Mouse (Mus musculus) lung, adult 18-20 months (tissue): ENCODE data around the gene Dok5.

Source experiments
- DNase-seq, 2 experiments: peaks; one replicate each; pipeline ENCODE4 v3.0.0; 2022; ENCODE audit warnings: mixed read lengths in 2 of 2

The Dok5 gene

DNA sequence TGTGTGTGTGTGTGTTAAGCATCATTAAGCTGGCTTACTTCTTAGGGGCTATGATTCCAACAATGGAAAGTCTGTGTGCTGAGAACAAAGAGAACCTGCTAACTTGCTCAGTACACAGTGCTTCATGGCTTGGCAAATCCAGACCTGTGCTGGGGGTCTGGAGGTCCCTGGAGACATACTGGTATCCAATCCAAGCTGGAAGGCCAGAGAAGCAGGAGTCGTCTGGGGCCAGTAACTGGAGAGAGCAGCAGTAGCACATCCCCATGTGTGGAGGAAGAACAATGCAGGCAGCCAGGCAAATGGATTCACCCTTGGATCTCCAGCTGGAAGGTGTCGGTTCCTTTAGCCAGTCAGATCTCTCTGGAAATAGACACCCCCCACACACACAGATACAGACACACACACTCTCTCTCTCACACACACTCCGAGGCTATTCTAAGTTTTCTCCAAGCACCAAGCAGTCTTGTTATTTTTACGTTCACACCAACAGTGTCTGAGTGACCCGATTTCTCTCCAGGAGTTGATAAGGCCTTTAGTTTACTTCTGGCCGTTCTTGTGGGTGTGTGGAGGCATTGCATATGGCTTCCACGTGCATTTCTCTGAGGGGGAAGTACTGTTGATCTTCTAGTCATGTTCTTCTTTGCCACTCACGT lies 8.2 kb downstream of the Dok5 start:
- no peak for DNase-seq

DNA sequence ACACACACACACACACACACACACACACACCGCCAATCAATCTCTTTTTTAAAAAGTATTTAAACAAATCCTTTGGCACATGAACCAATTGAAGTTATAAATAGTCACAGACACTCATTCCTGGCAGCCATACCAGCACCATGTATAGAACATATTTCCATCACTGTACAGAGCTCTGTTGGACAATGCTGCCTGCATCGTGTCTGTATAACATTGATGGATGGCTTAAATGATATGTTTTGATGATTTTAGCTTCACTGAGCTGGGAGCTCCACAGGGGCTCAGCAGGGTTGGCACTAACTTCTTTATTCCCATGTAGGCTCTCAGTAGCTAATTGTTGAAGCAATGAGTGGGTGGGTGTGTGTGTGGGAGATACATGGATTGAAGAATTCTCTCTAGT lies 11.9 kb downstream of the Dok5 start:
- no peak for DNase-seq

DNA sequence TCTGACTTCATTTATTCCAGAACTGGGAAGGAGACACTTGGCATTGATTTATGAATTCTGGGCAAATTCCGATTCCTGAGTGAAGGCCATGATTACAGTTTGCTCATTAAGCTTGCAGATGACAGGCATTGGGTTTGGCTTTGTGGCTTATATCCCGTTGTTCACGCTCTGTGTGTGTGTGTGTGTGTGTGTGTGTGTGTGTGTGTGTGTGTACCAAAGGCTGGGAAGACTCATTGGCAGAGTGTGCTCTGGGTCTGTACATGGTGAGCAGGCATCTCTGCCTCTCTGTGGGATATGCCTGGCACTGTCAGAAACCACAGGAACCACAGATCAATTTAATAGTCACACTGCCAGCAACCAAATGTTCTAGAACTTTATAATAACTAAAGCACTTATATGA lies 17.3 kb downstream of the Dok5 start:
- no peak for DNase-seq

DNA sequence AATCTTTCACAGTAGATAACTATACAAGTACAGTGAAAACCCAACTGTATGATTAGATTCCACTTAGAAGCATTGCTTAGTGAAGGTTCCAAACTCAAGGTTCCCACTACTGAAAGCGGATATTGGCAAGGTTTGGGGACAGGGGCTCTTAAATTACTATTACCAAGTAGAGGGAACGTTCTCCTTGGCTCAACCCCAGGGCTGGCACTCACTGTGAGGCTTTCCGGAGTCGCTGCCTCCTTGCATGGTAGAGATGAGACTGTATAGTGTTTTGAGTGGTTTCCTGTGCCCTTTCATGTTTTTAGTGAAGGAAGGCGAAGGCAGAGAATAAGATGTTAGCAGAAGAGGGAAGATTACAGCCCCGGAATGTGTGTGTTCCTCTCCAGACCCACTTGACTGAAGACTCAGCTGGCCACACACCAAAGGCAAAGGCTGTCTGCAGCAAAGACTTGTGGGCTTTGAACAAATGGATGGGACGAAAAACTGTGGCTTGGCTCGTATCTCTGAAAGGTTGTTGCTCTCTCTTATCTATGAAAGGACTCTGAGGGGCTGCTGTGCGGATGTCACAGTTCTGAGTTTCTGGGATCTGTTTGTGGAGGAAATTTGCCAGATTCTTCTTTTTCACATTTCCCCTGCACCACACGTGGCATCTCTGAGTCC lies 20.7 kb downstream of the Dok5 start:
- DNase-seq = no peak

DNA sequence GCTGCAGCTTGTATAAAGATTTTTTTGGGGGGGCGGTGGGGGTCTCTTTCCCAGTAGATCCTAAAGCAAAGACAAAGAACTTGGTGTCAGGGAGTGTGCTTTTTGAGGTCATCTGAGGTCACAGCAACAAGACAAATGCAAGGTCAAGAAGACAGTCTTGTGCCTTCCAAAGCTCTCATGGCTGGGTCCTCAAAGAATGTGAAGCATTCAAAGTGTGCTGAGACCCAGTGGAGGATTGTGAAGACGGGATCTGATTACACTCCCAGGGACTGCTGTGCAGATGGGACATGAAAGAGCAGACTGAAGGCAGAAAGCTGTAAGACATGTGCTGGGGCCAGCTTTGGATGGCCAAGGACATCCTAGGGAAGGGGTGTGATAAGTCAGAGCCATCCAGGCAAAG lies 24.2 kb downstream of the Dok5 start:
- no peak for DNase-seq

DNA sequence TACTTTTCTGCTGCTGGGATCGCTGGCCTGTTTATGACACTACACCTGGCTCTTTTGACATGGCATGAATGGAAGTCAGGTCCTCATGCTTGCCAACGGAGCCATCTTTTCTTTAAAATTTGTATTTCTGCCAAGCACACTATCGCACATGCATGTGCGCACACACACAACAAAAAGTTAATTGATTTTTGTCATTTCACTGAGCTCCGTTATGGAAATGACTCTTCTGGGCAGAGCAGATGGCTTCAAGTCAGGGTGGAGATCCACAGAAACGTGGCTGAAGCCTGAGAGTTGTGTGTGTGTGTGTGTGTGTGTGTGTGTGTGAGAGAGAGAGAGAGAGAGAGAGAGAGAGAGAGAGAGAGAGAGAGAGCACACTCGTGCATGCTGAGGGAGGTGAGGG lies 25.1 kb downstream of the Dok5 start:
- DNase-seq = no peak

DNA sequence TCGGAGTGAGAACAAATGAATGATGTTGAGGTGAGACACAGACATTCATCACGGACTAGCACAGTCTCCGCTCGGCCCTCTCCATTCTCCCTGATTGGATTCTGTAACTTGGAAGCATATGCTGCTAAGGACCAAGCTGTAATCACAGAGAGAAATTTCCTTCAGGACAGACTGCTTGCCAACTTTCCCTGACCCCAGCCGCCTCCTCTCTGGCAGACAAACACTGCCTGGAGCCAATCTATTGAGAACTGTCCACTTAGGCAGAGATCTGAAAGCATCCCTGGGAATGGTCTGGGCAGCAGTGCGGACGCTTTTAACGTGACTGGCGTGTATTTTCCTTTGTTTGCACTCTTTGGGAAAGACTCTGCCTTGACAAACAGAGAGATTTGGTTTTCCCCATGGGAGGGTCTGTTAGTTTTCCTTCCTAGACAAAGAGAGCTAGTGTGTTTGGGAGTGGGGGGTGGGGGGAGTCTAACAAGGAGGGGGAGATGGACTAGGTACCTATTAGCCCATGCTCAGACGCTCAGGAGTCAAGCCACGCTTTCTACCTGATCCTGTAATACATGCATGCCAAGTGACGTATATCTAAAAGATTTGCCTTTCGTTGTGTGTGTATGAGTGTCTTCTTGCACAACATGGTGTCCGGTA lies 25.7 kb downstream of the Dok5 start:
- no peak for DNase-seq

DNA sequence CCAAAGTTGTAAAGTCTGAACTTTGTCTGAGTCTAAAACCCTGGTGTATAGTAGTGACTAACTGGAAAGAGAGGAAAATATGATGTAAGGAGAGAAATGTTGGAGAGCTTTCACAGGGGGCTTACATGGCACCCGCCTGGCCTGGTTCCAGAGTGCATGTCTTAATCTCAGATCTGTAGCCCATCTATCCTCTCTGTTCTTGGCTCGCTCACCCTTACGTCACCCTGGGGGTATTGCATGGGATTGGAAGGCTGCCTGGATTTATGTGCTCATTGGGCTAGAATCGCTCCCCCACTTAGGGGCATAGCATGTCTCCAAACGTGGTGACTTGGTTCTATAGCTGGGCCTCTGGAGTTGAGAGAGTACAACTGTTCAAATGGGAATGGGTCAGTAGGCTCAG lies 26.6 kb downstream of the Dok5 start:
- peak; percentile 3 for DNase-seq

DNA sequence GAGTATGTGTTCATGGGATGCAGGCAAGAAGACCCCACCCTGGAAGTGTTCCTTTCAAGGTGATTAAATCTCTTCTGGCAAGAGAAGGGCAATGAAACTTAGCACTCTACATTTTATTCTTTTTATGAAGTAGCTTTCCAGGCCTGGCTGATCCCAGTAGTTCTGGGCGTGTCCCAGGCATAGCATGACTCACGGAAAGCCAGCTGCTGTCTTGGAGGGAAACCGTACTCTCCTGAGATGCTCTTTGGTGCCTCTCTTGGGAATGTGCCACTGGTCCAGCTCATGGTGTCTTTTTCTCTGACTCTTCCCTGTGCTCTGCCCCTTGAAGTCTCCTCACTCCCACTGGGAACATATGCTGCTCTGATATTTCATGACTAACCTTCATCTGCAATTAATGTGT lies 33.1 kb downstream of the Dok5 start:
- DNase-seq = no peak

DNA sequence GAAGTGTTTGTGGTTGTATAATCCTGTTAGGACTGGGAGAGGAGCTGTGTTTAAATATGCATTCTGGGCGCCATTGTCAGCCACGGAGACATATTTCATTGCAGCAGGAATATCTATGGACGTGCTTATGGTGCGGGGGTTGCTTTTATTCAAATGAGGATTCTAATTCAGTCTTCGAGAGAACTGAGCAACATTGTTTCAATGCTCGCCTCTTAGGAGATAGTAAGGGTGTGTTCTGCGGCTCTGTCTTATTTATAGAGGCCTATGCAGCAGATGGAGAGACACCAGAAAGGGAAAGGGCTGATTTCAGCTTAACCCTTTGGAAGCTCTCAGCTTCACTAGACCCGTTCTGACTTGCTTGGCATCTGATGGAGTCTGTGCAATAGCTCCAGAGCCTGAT lies 35.6 kb downstream of the Dok5 start:
- DNase-seq = no peak

DNA sequence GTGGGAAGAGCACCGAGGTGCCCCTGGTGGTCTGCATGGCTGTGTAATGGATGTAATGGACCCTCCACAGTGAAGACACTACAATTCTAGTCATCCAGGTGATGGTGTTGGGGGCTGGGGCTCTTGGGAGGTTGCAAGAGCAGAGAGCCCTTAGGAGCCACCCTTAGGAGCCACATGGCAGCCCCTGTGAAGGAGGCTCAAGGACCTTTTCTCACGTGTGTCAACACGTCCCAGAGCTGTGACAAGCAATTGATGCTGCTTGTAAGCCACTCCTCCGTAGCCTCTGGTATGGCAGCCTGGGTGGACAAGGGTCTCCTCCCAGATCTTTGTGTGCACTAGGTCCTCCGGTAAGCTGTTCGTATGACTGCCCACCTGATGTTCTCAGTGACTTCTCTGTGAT lies 37.1 kb downstream of the Dok5 start:
- peak in 1 of 2 experiments; percentile 1 for DNase-seq

DNA sequence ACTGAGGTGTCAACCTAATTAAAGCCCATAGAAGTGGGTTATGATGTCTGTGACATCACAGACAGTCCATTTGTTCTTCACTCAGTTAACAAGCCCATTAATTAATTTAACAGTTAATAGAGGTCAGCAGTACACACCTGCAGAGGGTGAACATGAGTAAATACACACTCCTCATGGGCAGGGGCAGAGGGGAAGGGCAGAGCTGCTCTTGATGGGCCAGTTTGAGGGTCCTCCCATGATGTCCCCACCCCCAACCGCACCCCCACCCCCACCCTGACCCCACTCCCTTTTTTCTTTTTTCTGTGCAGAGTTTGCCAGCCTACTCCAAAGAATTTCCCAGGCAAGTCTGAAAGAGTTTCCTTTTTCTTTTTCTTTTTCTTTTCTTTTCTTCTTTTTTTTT lies 39.9 kb downstream of the Dok5 start:
- DNase-seq = no peak

DNA sequence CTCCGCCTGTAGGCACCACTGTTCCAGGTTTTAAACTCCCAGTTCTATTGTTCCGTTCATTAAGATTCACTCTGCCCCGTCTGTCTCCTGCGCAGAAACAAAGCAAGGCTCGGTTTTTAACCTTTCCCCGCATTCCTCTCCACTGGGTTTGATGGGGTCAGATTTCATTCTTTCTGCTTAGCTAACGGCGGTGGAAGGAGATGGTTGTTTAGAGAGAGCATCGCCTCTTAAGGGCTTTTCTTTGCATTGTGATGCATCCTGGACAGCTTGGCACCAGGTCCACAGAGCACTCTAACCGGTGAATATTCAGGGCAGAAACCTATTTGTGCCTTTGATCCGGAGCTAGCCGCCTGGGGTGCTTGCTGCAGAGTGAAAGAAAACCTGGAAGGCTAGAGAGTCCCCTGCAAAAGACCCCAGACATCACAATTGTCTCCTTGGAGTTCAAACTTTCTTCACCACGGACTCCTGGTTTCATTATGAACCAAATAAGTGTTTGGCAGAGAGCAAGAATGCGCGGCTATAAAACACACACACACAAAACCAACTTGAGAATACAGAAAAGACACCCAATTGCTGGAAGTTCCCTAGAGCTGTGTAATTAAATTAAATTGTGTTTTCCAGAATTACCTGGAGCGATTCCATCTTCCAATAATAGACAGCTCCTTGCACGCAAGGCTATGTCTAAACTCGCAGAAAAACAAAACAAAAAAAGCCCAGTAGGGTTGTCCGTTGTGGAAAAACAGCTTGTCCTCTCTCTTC lies 40.7 kb downstream of the Dok5 start:
- no peak for DNase-seq

DNA sequence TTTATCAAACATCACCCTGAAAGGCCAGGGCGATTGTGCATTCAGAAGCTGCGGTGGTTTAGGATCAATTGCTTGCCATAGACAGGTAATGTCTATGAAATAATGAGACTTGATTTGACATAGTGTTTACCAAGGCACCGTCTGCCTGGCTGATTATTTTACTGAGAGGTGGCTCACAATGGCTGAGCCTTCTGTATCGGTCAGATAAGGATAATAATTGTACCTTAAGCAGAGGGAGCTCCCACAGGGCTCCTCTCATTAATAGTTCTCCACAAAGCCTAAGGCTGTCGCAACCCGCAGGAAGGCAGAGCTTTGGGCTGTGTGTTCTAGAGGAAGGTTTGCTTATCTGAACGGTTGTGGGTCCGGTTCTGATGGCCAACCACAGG lies 41.3 kb downstream of the Dok5 start:
- DNase-seq = no peak

DNA sequence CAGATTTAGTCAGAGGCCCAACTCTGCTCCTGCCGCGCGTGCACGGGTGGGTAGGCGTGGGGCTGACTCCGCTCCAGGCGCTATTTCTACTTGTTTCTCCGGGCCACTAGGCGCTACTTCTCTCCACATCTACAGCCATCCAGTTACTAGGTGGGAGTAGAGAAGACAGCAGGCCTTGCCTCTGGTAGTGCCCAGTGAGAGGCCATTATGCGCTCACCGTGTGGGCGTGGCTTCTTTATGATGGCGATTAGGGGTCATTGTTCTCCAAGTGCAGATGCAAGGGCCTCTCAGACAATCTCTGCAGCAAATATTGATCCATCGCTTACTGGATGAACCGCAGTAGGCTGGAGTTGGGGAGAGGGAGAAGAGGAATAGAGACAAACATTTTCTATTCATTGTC lies 44.0 kb downstream of the Dok5 start:
- no peak for DNase-seq

DNA sequence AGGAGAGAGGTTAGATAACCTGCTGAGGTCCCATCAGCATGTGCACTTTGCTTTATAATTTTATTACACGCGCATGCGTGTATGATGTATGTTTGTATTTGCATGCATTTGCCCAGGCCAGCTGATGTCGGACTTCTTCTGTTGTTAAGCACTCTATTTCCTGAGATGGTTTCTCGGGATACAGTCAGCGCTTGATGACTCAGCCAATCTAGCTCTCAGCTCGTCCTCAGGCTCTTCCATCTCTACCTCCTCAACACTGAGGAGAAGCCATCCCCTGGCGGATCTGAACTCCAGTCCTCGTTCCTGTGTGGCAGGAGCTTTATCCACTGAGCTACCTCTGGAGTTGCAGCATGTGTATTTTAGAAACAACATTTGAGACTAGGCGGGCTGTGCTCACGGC lies 44.5 kb downstream of the Dok5 start:
- DNase-seq = no peak

DNA sequence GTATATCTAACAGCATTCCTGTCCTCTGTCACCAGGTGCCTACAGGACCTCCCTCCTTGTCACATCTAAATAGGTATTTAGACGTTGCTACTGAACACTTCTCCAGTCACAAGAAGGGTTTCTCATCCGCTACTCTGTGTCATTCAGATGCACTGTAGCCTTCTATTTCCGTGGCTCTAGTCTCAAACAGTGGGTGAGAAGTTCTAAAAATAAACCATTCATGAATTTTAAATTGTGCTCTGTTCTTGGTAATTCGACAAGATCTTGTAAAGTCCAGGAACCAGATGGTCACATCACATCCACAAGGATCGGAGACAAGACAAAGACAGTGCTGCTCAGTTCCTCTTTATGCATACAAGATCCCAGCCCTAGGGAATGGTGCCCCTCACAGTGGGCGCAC lies 46.0 kb downstream of the Dok5 start:
- no peak for DNase-seq

DNA sequence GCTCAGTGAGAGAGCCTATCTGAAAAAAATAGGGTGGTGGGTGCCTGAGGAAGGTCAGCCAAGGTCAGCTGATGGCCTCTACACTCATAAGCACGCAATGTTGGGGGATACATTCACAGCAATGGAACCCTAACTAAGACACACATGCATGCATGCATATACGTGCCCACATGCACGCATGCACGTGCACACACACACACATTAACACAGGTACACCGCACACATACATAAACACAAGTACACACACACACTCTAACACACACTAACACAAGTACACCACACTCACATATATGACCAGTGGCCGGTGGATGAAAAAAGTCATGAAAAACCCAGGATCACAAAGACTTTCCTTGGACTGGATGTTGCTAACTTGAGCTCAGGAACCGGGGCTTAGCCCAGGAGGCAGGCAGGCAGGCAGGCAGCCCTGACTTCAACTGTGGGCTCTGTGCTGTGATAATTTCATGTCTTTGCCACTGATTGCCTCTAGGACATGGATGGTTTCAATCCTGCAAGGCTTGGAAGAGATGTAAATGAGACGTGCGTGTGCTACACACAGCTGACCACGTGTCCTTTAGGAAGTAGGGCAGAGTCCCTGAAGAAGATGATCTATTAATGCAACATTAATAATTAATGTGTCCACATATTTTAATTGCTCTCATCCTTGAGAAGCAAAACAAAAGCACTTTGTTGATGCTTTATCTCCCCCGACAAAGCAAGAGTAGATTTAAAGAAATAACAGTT lies 48.6 kb downstream of the Dok5 start:
- DNase-seq = no peak

DNA sequence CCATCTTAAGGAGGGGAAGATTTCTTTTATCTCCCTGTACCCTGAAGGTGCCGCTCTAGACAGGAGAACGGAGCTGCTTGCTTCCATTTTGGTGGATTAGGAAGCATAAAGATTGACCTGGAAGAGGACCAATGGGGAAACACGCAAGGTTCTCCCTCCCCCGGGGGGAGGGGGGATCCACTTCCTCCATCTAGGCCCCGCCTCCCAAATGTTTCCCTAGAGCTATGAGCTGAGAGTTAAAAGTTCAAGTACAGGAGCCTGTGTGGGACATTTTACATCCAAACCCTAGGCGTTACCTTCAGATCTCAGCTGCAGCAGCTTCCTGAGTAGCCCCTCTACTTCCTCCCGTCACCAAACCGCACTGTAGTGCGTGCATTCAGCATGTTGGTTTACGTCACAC lies 56.5 kb downstream of the Dok5 start:
- DNase-seq = no peak

DNA sequence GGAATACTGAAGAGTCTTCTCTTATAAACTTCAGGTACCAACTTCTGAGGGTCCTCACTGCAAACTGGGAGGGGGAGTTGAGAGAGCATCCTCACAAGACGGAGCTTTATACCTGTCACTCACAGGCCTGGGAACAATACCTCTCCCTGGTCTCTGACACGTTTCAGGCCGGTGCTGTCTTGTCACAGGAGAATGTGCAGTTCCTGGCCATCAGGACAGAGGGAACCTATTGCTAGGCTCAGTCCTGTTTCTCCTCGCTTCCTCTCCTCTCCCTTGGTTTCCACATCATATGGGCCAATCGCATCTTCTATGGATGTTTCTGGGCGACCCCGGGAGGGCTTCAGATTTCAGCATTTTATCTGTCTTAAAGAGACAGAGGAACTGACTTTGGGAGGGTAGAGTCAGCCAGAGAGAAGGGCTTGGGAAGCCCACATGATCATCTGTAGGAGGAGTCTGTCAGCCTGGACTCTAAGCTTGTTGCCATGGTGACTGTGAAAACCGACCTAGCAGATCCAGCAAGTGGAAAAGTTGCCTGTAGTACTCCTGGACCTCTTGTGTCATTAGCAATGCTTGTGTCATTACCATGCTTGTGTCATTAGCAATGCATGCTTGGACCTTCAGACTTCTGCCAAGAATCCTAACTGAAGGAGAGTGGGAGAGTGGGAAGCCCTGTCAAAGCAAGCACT lies 59.9 kb downstream of the Dok5 start:
- no peak for DNase-seq

DNA sequence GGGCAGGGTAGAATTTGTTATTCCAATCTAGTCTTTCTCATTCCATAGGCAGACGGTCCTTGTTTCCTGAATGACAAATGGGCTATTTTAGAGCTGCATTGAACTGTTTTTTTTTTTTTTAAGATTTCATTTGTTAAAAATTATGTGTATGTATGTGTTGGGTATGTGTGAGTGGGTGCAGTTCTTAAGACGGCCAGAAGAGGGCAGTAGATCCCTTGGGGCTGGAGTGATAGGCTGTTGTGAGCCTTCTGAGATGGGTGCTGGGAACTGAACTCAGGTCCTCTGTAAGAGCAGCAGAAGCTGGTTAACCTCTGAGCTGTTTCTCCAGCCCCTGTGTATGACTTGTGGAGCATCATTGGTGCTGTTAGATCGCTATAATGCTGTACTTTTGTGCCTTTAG lies 63.6 kb downstream of the Dok5 start:
- DNase-seq = no peak

DNA sequence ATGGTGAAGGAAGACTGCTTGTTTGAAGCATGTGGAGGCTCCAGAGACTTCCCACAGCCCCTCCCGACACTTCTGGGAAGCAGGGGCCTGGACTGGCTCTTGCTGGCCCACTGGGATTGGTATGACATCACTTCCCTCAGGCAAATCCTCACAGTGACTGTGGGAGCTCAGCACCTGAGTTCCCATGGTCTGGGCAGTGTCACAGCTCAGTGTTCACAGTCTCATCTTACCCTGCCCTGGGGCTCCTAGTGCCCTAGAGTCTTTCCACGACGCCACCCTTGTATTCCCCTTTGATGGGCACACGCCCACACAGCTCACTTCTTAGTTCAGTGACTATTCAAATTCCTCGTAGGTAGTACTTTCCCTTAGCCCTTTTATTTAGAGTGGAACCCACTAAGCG lies 71.4 kb downstream of the Dok5 start:
- DNase-seq = no peak
